In genomic region chr3:138066348-138066856, GRCm38 (mm10) we compare ENCODE assay signal across 10 mouse cellular contexts. TPM values are rescaled to one million over a fixed set of nuclear protein-coding genes. Genes with fewer than 3 reads are reported as not detected.
DNase-seq lines count a peak whose midpoint lies in the region; ATAC-seq lines count a peak whose summit lies in the region.
"Had no signal": no experiment of that assay in that cellular context is flagged by ENCODE, and none has a peak within 500 bp of the region (broad histone marks: within the 10 kb centered on the region; RNA-seq: fewer than 3 reads in every experiment).

No protein-coding gene starts in this region.

- H3K4me1 ChIP-seq in embryonic facial prominence, embryonic 11.5 days (ENCODE audit: control insufficient read depth, insufficient read depth, low read length), result 0 out of 2 replicates have a peak, but pooled peaks cover 4% of the 10 kb centered on the region
- peaks cover 3% of the 10 kb centered on the region; the same call in 1 of the 2 replicates for H3K4me1 ChIP-seq in midbrain, embryonic 11.5 days (ENCODE audit: control insufficient read depth, insufficient read depth, low read length)

- H3K4me3 ChIP-seq in embryonic facial prominence, embryonic 11.5 days (ENCODE audit: low read depth, low read length), result no peak overlapping the region
- no peak overlapping the region for H3K4me3 ChIP-seq in midbrain, embryonic 11.5 days (ENCODE audit: low read depth, low read length)
- H3K4me3 ChIP-seq: megakaryocyte, embryonic 14.5 days had no signal

- peak overlapping the region; percentile 3; the same call in 1 of the 2 replicates for H3K4me2 ChIP-seq in embryonic facial prominence, embryonic 11.5 days (ENCODE audit: low read depth, low read length)
- no peak overlapping the region for H3K4me2 ChIP-seq in midbrain, embryonic 11.5 days

- no peak overlapping the region for H3K9ac ChIP-seq in embryonic facial prominence, embryonic 11.5 days (replicated peaks; ENCODE audit: low read length)
- no peak overlapping the region for H3K9ac ChIP-seq in midbrain, embryonic 11.5 days (ENCODE audit: low read length)

- peak; percentile 54 to 58 for DNase-seq in heart, adult 18-20 months
- no peak for DNase-seq in heart, postnatal 4 days
- DNase-seq in embryonic facial prominence, embryonic 11.5 days (ENCODE audit: low spot score), result no peak
- DNase-seq in heart, postnatal 10 days, result peak; percentile 62 to 72
- DNase-seq in midbrain, embryonic 11.5 days (ENCODE audit: low spot score, missing footprints), result peak; percentile 79
- no peak for DNase-seq in urinary bladder, adult 18-20 months (ENCODE audit: low spot score in 2 of 2)
- no peak for DNase-seq in spleen, adult 12 weeks (ENCODE audit: low spot score)

- H3K36me3 ChIP-seq in embryonic facial prominence, embryonic 11.5 days (replicated peaks; ENCODE audit: control insufficient read depth, insufficient read depth, low read depth, low read length), result no peaks in the 10 kb centered on the region
- H3K36me3 ChIP-seq in midbrain, embryonic 11.5 days (ENCODE audit: control insufficient read depth, insufficient read depth, low read length), result no peaks in the 10 kb centered on the region

- 80% methylated on average over 20 of the region's 20 CpGs for WGBS in embryonic facial prominence, embryonic 11.5 days
- WGBS in midbrain, embryonic 11.5 days, result 79% methylated on average over 20 of the region's 20 CpGs

- H3K9me3 ChIP-seq in embryonic facial prominence, embryonic 11.5 days (replicated peaks; ENCODE audit: control insufficient read depth, low read length), result no peaks in the 10 kb centered on the region
- no peaks in the 10 kb centered on the region for H3K9me3 ChIP-seq in midbrain, embryonic 11.5 days (ENCODE audit: control insufficient read depth, low read length)

- no peak for ATAC-seq in embryonic facial prominence, embryonic 11.5 days (replicated peaks; ENCODE audit: insufficient number of reproducible peaks, low FRiP score, low TSS enrichment, low read depth)
- no peak; the same call in 1 of the 2 replicates for ATAC-seq in midbrain, embryonic 11.5 days (ENCODE audit: low FRiP score)
- no peak for ATAC-seq in monocyte, adult 5-6 weeks (replicated peaks; ENCODE audit: insufficient number of reproducible peaks, low FRiP score, low TSS enrichment, poor library complexity, severe bottlenecking)

- H3K27ac ChIP-seq in embryonic facial prominence, embryonic 11.5 days (replicated peaks; ENCODE audit: low read depth, low read length), result no peak overlapping the region
- H3K27ac ChIP-seq in midbrain, embryonic 11.5 days (ENCODE audit: low read depth, low read length), result no peak overlapping the region

- no peaks in the 10 kb centered on the region for H3K27me3 ChIP-seq in embryonic facial prominence, embryonic 11.5 days (ENCODE audit: control insufficient read depth, insufficient read depth, low read length)
- no peaks in the 10 kb centered on the region for H3K27me3 ChIP-seq in midbrain, embryonic 11.5 days (ENCODE audit: control insufficient read depth, insufficient read depth, low read length)

- intact Hi-C loops in heart, postnatal 10 days (cut with DNase I), result loop anchor here (5.0 kb wide), 1 partner anchor 74 kb away; no protein-coding TSS in a partner anchor

RNA-seq across cellular contexts. Expression of gene Gm5105, which starts 0.8 kb away (rescaled TPM):
- 1 to 10 TPM; 1.1 to 1.2 TPM for total RNA-seq in heart, adult 18-20 months (2021)
- 1 to 10 TPM in 1 of 2 experiments, under 1 TPM in 1; 0.48 to 1.0 TPM for total RNA-seq in heart, postnatal 4 days (2021)
- polyA plus RNA-seq in embryonic facial prominence, embryonic 11.5 days (2014; fragmentation: Nextera tagmentation; extraction: Ambion mirVana), result not detected in 2 replicates
- under 1 TPM; 0.67 to 0.72 TPM for total RNA-seq in heart, postnatal 10 days (2021)
- polyA plus RNA-seq in midbrain, embryonic 11.5 days (2014; fragmentation: Nextera tagmentation; extraction: Ambion mirVana), result not detected in 2 replicates
- total RNA-seq in monocyte, adult 5-6 weeks (2017), result 0.57 TPM in 1 of 3 replicates, not detected in the others
- polyA plus RNA-seq: testis, adult 2 months had no signal

RNA-seq across cellular contexts. Expression of gene 1110002E22Rik, which starts 1.6 kb away (rescaled TPM):
- 10 to 100 TPM; 37.3 to 51.9 TPM for total RNA-seq in heart, adult 18-20 months (2021)
- 10 to 100 TPM; 56.0 to 60.4 TPM for total RNA-seq in heart, postnatal 4 days (2021)
- 0.07 and 0.17 TPM in 2 replicates for polyA plus RNA-seq in embryonic facial prominence, embryonic 11.5 days (2014; fragmentation: Nextera tagmentation; extraction: Ambion mirVana)
- total RNA-seq in heart, postnatal 10 days (2021), result 10 to 100 TPM; 51.3 to 77.4 TPM
- polyA plus RNA-seq in midbrain, embryonic 11.5 days (2014; fragmentation: Nextera tagmentation; extraction: Ambion mirVana), result 0.01 and 0.08 TPM in 2 replicates
- total RNA-seq in monocyte, adult 5-6 weeks (2017), result not detected in 3 replicates

Comparison
In these comparisons a context has a peak if more than half of its experiments do, and no peak if none do; other contexts are left out.
1. DNase-seq: peak in heart, adult 18-20 months (2 of 2), heart, postnatal 10 days (2 of 2) and midbrain, embryonic 11.5 days (single experiment); none in heart, postnatal 4 days (single experiment), embryonic facial prominence, embryonic 11.5 days (single experiment), urinary bladder, adult 18-20 months (0 of 2) and spleen, adult 12 weeks (single experiment).
2. RNA of gene 1110002E22Rik, which starts 1.6 kb away (total RNA-seq): 51.3 to 77.4 TPM in heart, postnatal 10 days, 56.0 to 60.4 TPM in heart, postnatal 4 days and 37.3 to 51.9 TPM in heart, adult 18-20 months; not detected in monocyte, adult 5-6 weeks; every median in the first group is over 10 times any median in the second.